Mouse (Mus musculus) ES-Bruce4 (cell line): ENCODE measurements around the gene Gm28230.

Experiments
- CTCF ChIP-seq: IDR thresholded peaks from one replicate; pipeline ENCODE4 v1.8.1; 2011; ENCODE audit warnings: low read depth, low read length
- POLR2A ChIP-seq: IDR thresholded peaks from one replicate; pipeline ENCODE4 v1.8.1; 2011; ENCODE audit warnings: low read length; ENCODE audit not compliant: insufficient read depth

DNA sequence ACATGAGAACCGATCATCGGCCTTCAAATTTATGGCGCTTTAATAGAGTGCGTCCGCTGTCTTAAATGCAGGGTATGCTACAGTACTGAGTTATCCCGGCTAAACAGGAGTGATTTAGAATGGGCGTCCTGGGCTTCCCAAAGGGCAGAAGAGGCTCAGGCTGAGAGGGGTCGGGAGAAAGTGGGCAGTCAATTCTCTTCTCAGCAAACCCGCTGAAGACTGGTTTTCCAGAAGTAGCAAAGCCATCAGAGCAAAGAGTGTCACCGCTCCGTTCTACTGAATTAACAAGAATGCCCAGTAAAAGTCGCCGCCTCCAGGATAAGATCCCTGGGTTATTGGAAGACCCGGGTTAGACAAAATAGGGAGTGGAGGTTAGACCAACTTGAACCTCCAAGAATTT, 13.3 kb downstream of the Gm28230 start:
- no peak for TF ChIP-seq CTCF
- TF ChIP-seq POLR2A, result no peak
